Mouse (Mus musculus) spleen, postnatal 14 days (tissue): ENCODE data around the gene Defb20.

Experiments
- DNase-seq, 2 experiments: peaks; one replicate each; pipeline ENCODE4 v3.0.0; 2021 to 2022; ENCODE audit warnings: low spot score in 2 of 2

The Defb20 gene

GRCm38 (mm10) chr2:152498020-152498419 lies 21.2 kb downstream of the Defb20 start:
- no peak for DNase-seq

GRCm38 (mm10) chr2:152500204-152500862 lies 23.5 kb downstream of the Defb20 start:
- no peak for DNase-seq

GRCm38 (mm10) chr2:152500863-152501229 lies 24.0 kb downstream of the Defb20 start:
- no peak for DNase-seq

- no peak for DNase-seq
Measured at GRCm38 (mm10) chr2:152503950-152504349, 27.1 kb downstream of the Defb20 start.

- DNase-seq = no peak
Measured at GRCm38 (mm10) chr2:152511592-152511991, 34.7 kb downstream of the Defb20 start, which contains the start of gene Defb26. TSS of gene Defb26 (minus strand) at chr2:152511692.

GRCm38 (mm10) chr2:152516084-152516483 lies 39.2 kb downstream of the Defb20 start:
- no peak for DNase-seq

- no peak for DNase-seq
Measured at GRCm38 (mm10) chr2:152517981-152518380, 41.1 kb downstream of the Defb20 start, which contains the start of gene Defb28. TSS of gene Defb28 (plus strand) at chr2:152518255.
